Mouse (Mus musculus) frontal cortex, postnatal 25 days (tissue): Measurements from ENCODE around the gene Ccdc80.

Source experiments
- DNase-seq, 2 experiments: peaks; one replicate each; pipeline ENCODE4 v3.0.0; 2022; ENCODE audit warnings: low spot score in 2 of 2

The Ccdc80 gene

GRCm38 (mm10) chr16:45093137-45093731 lies at the start of gene Ccdc80:
Gene Ccdc80 (plus strand): TSS chr16:45093402.
- no peak for DNase-seq

GRCm38 (mm10) chr16:45044844-45045243 lies 48.4 kb upstream of the Ccdc80 start:
- DNase-seq: no peak

DNA sequence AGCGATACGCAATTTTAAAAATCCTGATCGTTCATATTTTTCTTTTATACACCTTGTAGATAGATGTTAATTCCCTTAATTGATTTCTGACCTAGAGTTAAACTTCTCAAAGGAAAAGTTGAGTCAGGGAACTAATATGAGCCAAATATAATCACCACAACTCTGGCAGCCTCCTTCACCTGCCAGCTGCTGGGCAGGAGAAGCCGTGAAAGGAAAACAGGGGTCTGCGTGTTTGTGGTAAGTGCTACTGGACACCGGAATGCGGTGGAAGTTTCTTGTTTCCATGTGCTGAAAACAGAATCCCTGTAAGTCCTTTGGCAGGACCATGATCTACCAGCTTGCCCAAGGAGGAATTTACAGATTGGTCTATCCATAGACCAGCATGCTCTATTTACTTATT lies 36.0 kb upstream of the Ccdc80 start:
- no peak for DNase-seq

- no peak for DNase-seq
These were observed 35.3 kb upstream of the Ccdc80 start for GRCm38 (mm10) chr16:45057922-45058321.

GRCm38 (mm10) chr16:45061140-45061539 lies 32.1 kb upstream of the Ccdc80 start:
- DNase-seq: no peak

DNA sequence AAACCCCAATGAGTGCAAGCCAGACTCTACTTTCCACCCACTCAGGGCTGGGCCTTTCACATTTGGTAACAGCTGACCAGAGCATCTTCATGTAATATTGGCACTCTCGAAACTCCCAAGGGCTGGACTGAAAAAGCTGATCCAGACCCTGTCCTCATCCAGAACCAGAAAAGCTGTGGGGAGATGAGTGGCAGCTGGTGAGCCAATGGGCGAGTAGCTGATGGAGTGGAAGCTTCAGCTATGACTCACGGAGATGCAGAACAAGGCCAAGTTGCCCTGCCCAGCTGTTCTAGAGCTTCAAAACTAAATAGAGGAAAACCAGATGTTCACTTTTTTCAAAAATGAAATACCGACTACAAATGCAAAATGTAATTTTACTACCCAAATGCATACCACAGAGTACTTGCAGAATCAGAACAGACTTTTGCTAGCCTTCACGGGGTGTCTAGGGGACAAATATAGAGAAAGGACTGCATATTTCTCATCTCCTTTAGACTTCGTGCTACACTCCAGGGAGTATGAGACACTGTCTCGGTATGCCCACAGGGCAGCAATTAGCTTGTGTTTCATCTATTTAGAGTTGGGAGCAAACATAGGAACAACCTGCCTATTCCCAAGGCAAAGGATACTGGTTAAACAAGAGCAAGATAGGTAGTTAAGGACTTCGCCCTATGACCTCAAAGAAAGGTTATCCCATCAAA lies 22.7 kb upstream of the Ccdc80 start:
- DNase-seq: no peak

DNA sequence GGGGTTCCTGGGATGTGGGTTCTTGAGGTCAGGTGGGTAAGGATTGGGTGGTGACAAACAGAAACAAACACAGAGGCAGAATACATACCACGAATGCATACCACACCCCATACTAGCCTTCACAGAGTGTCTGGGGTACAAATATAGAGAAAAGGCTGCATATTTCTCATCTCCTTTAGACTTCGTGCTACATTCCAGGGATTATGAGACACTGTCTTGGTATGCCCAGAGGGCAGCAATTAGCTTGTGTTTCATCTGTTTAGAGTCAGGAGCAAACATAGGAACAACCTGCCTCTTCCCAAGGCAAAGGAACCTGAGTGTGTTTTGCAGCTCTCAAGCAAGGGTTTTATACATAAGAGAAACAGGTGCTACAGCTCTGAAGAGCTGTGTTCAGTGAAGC lies 21.8 kb upstream of the Ccdc80 start:
- DNase-seq: no peak

DNA sequence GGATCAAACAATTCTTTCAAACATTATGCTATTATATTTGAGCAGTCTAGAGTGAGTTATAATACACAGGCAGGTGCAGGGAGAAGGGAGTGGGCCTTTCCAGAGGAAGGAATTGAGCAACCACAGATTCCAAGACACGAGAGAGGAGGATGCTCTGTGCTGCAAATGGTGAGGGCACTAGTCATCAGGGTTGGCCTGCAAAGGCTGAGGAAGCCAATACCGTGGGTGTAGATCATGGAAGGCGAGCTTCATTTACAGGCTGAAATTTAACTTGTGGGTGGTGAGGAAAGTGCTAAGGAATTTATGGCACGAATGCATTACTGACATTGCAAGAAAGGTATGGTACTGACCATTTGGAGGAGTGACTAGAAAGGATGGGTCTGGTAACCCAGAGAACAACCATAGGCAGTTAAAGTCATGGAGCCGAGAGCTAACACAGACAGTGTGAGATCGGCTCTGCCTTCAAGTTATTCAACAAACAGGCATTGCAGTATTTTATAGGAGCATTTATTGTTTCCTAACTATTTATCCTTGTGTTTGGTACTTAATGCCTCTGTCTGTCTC lies 15.6 kb upstream of the Ccdc80 start:
- DNase-seq: no peak

DNA sequence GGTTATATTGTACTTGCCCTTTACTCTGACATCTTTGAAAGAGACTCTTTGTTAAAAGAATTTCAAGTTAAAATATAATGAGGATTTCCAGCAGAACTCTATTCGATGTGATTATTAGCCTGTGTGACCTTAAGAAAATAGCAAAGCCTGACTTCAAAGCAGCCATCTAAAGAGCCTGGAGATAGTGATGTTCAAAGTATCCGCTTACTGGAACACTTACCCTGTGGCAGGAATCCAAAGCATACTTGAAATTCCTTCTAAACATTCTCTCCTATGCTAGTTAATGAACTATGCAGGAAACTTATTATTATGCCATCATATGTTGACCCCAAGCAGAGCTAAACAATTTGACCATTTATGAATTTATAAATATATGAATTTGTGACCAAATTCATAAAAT lies 13.9 kb upstream of the Ccdc80 start:
- no peak for DNase-seq

- DNase-seq: no peak
These were observed 4.4 kb upstream of the Ccdc80 start for GRCm38 (mm10) chr16:45088842-45089241.

GRCm38 (mm10) chr16:45090005-45090404 lies 3.2 kb upstream of the Ccdc80 start:
- DNase-seq: peak; percentile 51 to 69

GRCm38 (mm10) chr16:45094136-45094756 lies 1.0 kb downstream of the Ccdc80 start:
- no peak for DNase-seq

DNA sequence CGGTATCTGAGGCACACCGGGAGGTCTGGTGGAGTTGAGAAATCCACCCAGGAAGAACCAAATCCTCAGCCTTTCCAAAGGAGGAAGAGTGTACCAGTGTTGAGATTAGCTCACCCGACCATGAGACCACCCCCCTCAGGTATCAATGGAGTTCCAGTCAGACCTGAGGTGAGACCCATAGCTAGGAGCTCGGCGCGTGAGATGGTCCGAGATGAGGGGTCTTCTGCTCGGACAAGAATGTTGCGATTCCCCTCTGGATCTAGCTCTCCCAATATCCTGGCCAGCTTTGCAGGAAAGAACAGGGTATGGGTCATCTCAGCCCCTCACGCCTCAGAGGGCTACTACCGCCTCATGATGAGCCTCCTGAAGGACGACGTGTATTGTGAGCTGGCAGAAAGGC lies 1.8 kb downstream of the Ccdc80 start:
- no peak for DNase-seq

DNA sequence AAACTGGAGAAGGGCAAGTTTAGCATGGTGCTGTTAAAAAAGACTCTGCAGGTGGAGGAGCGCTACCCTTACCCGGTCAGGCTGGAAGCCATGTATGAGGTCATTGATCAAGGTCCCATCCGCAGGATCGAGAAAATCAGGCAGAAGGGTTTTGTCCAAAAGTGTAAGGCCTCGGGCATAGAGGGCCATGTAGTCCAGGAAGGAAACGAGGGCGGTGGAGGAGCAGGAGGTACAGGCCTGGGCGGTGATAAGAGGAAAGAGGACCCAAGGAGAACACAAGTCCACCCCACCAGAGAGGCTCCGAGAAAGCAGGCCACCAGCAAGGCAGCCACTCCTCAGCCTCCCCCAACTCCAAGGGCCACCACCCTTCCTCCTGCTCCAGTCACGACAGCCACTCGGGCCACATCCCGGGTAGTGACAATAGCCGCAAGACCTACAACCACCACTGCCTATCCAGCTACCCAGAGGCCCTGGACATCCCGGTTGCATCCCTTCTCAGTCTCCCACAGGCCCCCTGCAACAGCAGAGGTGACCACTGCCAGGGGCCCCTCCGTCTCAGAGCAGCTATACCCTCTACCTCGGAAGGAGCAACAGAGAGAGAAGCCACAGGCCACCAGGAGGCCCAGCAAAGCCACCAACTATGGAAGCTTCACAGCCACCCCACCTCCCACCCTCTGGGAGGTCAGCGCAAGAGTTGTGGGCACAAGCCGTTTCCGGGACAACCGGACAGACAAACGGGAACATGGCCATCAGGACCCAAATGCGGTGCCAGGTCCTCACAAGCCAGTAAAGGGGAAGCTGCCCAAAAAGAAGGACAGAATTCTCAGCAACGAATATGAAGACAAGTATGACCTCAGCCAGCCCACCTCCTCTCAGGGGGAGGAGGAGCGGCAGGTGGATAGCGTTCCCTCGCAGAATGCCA lies 2.6 kb downstream of the Ccdc80 start:
- DNase-seq: no peak

- no peak for DNase-seq
These were observed 4.3 kb downstream of the Ccdc80 start for GRCm38 (mm10) chr16:45097467-45097866.

- DNase-seq: no peak
These were observed 5.1 kb downstream of the Ccdc80 start for GRCm38 (mm10) chr16:45098186-45098885.

DNA sequence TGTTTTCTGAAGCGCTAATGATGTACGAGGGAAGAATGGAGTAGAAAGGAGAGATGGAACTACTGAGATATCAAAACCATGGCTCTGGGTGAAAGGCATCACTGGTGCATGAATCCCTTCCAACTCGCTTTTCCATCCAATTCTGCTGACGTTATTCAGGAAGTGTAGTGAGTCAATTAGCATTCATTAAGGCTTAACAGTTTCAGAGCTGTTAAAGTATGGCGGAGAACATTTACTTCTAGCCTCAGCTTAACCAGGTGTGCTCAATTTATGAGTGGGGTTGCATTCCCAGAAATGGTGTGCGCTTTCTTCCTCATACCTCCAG lies 5.6 kb downstream of the Ccdc80 start:
- no peak for DNase-seq

- no peak for DNase-seq
These were observed 7.7 kb downstream of the Ccdc80 start for GRCm38 (mm10) chr16:45100892-45101291.

DNA sequence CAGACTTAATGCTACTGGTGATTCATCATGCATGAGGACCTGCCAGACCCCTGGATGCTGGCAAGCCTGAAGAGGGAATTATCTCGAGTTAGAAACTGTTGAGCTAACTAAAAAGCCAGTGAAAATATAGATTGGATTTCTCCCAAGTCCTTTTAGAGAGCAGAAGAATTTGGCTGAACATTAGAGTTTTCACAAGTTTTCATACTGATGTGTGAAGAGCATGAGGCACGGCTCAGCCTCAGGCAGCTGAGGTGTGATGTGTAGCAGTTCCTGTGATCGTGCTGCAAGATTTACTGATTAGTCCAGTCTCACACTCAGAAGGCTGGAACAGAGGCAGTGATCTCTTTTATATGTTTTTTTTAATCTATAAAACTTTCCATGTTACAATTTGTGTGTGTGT lies 11.8 kb downstream of the Ccdc80 start:
- DNase-seq: no peak

DNA sequence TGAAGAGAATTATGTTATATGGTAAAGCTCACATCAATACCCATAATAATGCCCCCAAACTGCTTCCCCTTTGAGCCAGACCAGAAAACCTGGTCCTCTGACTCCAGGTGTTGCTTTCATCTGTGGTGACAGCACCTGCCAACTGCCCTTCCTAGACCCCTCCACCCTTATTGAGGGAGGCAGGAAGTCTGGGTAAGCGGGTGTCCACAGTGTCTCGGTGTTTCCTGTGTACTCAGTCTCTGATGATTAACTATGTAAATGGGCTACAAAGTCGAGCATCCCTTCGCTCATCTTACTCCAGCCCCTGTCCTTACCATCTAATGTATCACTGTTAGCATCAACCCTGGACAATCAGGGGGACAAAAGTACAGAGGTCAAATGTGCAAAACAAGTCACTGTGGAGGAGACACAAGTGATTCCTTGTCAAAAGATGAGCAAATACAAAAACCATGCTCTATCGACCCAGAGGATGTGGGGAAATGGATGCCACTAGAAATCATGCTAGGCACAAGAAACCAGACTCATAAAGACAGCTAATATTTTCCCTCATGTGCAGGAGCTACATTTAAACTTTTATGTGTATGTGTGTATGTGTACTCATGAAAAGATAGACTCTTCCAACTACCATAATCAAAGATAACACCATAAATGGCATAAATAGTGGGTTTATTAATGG lies 15.1 kb downstream of the Ccdc80 start:
- DNase-seq: no peak

- DNase-seq: no peak
These were observed 17.3 kb downstream of the Ccdc80 start for GRCm38 (mm10) chr16:45110498-45110897.
